Mouse (Mus musculus) brain, embryonic 14.5 days (tissue): ENCODE results near the gene Wipi2. TPM values are rescaled to one million over a fixed set of nuclear protein-coding genes. Genes with fewer than 3 reads are reported as not detected.

Experiments used
- DNase-seq: peaks from one replicate; pipeline ENCODE4 v3.0.0-alpha.2; 2011; ENCODE audit warnings: low read depth
- CTCF ChIP-seq: fragments of 200-500 bp; IDR thresholded peaks from 2 replicates; pipeline ENCODE4 v1.5.1; 2012; ENCODE audit warnings: inconsistent platforms, mild to moderate bottlenecking, moderate library complexity, borderline replicate concordance; ENCODE audit not compliant: insufficient read depth, insufficient read length; ENCODE audit errors: extremely low read depth
- POLR2A ChIP-seq: fragments of 200-500 bp; IDR thresholded peaks from 2 replicates; pipeline ENCODE4 v1.6.1; 2012; ENCODE audit warnings: mild to moderate bottlenecking, inconsistent platforms, borderline replicate concordance; ENCODE audit not compliant: poor library complexity, insufficient read depth, insufficient read length, severe bottlenecking; ENCODE audit errors: extremely low read depth
- polyA plus RNA-seq: library from polyadenylated mRNA; depleted of rRNA; stranded (reverse); fragments of >200 nt; gene quantifications from 2 replicates; pipeline ENCODE4 v1.2.3, GENCODE M21; 2012

The Wipi2 gene
- polyA plus RNA-seq, 1 experiment, result 51.5 TPM

DNA sequence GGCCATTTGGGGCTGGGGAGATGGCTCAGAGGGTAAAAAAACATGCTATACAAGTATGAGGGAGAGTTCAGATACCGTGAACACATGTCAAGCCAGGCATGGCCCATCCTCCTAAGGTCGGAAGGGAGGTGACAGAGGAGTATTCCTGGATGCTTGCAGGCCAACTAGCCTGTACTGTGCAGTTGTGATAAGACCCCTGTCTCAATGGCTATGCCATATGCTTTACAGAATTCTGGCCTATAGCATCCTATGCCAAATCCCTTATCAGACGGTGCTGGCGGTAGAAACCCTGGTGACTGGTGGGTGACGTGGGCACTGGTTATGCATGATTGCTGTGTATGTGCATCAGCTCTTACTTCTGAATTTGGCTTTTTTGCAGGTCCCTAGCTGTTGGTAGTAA lies 10.3 kb downstream of the Wipi2 start:
- DNase-seq, result no peak
- no peak for TF ChIP-seq POLR2A
- TF ChIP-seq CTCF, result no peak

DNA sequence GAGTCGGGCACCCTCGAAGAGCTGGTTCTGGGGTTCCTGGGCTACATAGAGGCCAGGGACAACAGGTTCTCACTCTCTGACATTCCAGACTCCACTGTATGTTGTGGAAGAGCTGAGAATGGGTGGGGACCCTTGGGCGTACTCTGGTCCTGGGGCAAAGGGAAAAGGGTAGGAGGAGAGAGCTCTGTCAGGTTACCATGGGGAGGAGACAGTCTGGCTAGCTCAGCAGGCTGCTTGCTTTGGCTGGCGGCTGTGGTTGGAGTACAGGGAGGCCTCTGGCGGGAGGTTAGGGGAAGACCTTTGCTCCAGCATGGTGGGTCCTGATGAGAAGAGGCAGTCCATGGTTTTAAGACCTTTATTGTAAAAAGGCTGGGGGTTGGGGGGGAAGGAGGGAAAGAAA lies 12.6 kb downstream of the Wipi2 start:
- TF ChIP-seq POLR2A, result no peak
- no peak for TF ChIP-seq CTCF

DNA sequence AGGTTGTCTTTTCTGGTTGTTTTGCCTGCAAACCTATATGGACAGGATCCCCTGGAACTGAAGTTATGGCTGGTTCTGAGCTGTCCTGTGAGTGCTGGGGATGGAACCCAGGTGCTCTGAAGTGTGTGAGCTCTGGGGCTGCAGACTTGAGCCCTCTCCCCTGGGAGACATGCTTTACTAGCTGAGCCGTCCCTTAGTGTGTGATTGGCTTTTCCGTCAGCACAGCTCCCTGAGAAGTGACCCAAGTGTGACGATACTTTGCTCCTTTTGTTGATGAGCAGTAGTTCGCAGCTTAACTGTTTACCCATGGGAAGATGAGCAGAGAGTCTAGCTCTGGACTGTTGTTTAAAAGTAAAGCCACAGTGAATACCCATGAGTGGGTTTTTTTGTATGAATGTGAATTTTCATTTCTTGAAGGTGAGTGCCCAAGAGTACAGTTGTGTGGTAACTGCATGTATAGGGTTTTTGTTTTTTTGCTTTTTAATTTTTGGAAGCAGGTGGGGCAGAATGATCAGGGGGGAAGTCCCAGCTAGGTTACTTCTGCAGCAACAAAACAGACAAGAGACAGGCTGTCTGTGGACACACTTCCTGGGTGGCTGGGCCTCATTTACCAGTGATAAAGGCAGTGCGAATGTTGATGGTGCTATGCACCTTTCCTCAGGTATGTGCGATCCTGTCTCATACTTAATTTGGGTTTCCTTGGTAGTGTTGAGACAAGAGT lies 14.0 kb downstream of the Wipi2 start:
- TF ChIP-seq POLR2A, result no peak
- no peak for TF ChIP-seq CTCF
- DNase-seq, result no peak

More for the DNA sequence above, 12.6 kb downstream of the Wipi2 start:
- DNase-seq, result no peak

DNA sequence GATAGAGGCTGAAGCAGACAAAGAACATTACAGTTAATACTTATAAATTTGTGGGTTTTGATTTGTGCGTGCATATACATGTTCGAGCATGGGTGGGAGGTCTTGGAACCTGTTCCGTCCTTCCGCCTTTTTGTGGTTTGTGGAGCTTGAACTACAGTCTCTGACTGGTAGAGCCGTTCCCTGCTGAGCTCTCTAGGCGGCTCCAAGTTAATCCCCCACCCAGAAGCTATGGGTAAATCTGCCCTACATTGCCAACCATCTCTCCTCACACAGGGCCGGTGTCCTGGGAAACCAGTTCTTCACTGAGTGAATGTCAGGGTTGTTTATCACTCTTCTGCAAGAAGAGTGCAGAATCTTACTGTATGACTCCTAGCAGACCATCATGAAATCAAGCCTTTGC lies 20.7 kb downstream of the Wipi2 start:
- DNase-seq, result no peak
- TF ChIP-seq CTCF, result no peak
- TF ChIP-seq POLR2A, result no peak

DNA sequence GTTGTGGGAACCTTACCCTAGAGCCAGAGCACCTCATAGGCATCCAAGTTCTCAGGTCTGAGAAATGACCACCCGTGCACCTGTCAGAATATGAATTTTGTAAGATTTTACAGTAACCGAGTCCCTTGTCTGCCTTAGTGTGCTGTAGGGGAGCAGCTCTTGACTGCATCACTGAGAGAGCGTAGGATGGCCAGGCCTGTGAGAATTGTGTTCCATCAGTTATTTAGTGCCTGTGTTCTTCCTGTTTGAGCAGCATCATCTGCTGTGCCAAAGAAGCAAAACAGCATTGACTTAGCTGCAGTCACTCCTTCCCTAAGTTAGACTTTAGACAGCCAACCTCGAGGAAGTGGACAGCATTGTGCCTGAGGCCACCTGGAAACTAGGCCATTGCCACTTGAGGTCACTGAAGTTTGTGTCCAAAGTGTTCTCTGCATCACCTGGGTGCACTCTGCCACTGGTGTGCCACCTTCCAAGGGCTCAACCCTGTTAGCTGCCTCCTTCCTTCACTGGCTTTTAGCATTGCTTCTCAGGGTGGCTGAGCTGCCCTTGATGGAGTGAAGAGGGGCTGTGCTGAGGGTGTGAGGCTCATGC lies 22.1 kb downstream of the Wipi2 start:
- no peak for TF ChIP-seq CTCF
- TF ChIP-seq POLR2A, result no peak
- no peak for DNase-seq

DNA sequence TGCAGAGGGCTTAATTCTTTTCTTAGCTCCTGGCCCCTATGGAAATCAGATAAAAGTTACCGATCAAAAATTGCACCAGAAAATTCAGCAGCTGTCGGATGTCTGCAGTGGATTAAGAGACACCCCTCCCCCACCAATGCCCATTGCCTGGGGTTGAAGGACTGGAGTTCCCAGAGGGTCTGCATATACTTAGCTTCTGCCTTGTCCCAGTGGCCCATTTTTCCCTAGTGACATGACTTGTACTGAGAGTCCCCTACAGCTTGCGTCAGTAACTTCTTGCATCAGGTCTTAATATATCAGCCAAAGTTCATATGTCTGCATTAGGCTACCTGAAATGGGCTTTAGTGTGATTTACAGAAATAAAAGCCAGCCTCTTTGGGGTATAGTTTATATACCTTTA lies 22.9 kb downstream of the Wipi2 start:
- DNase-seq, result peak; percentile 13
- no peak for TF ChIP-seq CTCF
- no peak for TF ChIP-seq POLR2A

DNA sequence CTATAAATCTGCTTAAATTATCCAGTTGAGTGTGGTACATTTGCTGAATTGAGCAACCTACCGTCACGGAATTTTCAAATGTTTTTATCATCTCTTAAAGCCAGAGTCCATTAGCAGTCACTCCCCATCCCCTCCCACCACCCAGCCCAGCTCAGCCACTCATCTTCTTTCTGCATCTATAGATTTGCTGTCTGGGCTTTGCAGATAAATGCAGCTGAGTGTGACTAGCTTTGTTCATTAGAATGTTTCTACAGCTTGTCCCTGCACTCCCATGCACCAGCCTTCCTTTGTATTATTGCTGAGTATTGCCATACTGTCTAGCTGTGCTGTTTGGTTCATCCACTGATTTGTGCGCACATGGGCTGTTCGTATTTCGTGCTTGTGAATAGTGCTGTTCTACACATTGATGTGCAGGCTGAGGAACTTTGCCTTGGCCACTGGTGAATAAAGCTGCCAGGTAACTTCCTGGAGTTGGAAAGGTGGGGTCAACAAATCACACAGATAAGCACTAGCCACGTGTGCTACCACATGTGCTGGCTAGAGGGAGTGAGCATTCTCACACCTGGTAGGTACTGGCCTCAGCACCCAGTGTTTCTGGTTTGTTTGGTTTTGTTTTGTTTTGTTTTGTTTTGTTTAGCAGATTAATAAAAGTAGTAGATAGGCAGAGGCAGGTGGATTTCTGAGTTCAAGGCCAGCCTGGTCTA lies 23.4 kb downstream of the Wipi2 start:
- TF ChIP-seq POLR2A (no peak), CTCF (no peak)
- DNase-seq, result peak; percentile 26

DNA sequence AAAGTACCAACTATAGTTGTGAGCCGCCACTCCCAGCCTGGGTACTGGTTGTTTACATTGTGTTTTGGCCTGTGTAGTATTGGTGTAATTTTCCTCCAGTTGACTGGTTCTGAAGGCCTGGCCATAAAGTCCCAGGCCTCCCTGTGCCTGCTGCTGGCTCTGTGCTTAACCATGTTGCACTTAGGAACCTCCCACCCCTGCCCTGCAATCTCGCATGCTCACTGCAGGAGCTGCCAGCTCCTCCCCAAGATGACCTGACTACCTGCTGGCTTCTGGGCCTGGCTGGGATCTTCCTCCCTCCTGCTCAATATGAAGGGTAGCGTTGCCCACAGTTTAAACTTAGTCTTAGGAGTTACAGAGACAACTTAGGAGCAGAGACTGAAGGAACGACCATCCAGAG lies 24.8 kb downstream of the Wipi2 start:
- DNase-seq, result no peak

DNA sequence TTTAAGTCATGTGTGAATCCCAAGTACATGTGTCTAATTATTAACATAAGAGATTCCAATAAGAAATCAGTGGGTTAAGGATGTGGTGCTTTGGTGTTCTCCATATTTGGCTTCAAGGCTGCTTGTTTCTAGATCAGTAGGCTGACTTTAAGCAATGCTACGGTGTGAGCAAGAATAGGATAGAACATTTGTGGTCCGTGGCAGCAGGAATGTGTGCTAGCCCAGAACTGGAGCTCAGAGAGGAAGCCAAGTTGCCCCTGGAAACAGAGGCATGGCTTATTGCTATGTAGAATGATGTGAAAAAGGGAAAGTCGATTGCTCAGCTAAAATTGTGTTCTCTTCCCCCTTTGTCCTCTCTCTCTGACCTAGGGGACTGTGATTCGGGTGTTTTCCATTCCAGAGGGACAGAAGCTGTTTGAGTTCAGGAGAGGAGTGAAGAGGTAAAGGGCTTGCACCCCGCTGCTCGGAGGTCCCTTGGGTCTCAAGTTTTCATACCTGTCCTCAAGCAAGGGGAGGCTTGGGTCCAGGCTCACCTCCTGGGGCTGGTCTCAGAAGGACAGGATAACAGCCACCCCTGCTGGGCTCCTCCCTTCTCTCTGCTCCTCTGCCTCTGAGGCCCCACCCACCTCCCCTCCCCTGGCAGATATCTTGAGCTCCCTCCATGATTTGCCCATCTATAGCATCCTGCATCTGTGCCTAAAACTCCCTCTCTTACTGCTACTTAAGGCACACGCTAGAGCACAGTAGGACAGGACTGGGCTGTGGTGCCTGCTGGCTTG lies 33.3 kb downstream of the Wipi2 start:
- TF ChIP-seq CTCF, result no peak
- no peak for TF ChIP-seq POLR2A
- DNase-seq, result no peak

More for the DNA sequence above, 24.8 kb downstream of the Wipi2 start:
- TF ChIP-seq CTCF (no peak), POLR2A (no peak)

DNA sequence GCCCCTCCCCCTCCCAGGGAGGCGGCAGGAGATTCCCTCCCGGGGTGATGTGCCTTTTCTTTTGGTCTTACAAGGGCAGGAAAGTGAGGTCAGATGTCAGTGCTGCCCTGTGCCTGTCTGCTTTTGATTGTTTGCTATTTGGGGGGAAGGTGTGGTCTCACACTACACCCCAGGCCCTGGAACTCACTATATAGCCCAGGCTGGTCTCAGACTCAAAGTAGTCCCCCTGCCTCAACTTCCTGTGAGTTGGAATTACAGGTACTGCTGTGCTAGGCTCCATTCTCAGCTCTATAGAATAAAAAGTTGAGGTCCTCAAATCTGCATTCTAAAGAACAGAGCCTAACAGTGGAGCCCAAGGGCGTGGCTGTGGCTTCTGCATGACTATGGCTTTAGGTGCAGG lies 40.4 kb downstream of the Wipi2 start:
- DNase-seq, result no peak
- TF ChIP-seq CTCF, result no peak
- TF ChIP-seq POLR2A, result no peak
